ENCODE assay signal across 10 mouse cellular contexts in the genomic region with DNA sequence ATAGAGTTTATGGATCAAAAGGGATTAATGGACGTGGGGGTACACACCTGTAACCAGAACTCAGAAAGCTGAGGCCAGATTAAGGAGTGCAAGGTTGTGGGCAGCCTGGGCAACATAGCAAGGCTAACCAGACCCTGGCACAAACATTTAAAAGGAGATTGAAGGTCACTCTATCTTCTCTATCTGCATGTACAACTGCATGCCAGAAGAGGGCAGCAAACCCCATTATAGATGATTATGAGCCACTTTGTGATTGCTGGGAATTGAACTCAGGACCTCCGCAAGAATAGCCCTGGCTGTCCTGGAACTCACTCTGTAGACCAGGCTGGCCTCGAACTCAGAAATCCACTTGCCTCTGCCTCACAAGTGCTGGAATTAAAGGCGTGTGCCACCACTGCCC. TPM values are rescaled to one million over a fixed set of nuclear protein-coding genes. Genes with fewer than 3 reads are reported as not detected.
DNase-seq lines count a peak whose midpoint lies in the region; ATAC-seq and TF ChIP-seq lines count a peak whose summit lies in the region.
"Had no signal": no experiment of that assay in that cellular context is flagged by ENCODE, and none has a peak within 500 bp of the region (broad histone marks: within the 10 kb centered on the region; RNA-seq: fewer than 3 reads in every experiment).

No protein-coding gene starts in this region.

- DNase-seq in forebrain, embryonic 14.5 days (ENCODE audit: low spot score), result peak; percentile 7
- no peak for DNase-seq in forebrain, embryonic 11.5 days (ENCODE audit: low spot score)
- peak; percentile 69 for DNase-seq in midbrain, embryonic 11.5 days (ENCODE audit: low spot score, missing footprints)
- DNase-seq in c-Kit-positive CD71-positive TER-119-positive erythroid progenitor cells, embryonic 14.5 days (ENCODE audit: low spot score), result peak; percentile 31
- no peak for DNase-seq in adipocyte (ENCODE audit: low spot score)
- no peak for DNase-seq in urinary bladder, postnatal 36 days (ENCODE audit: low spot score in 2 of 2)
- DNase-seq: left cerebral cortex, postnatal 4 days had no signal

- H3K36me3 ChIP-seq in forebrain, embryonic 14.5 days (ENCODE audit: control insufficient read depth, insufficient read depth, low read length), result no peaks in the 10 kb centered on the region
- H3K36me3 ChIP-seq in forebrain, embryonic 11.5 days (ENCODE audit: control insufficient read depth, insufficient read depth, low read length), result no peaks in the 10 kb centered on the region
- no peaks in the 10 kb centered on the region for H3K36me3 ChIP-seq in midbrain, embryonic 11.5 days (ENCODE audit: control insufficient read depth, insufficient read depth, low read length)
- H3K36me3 ChIP-seq in midbrain, embryonic 16.5 days (ENCODE audit: control insufficient read depth, insufficient read depth, low read length), result no peaks in the 10 kb centered on the region
- no peaks in the 10 kb centered on the region for H3K36me3 ChIP-seq in small intestine, adult 2 months (ENCODE audit: control insufficient read depth, insufficient read depth, low read length)

- H3K4me1 ChIP-seq in forebrain, embryonic 14.5 days (ENCODE audit: control insufficient read depth, insufficient read depth, low read length), result no peaks in the 10 kb centered on the region
- no peaks in the 10 kb centered on the region for H3K4me1 ChIP-seq in forebrain, embryonic 11.5 days (replicated peaks; ENCODE audit: control insufficient read depth, insufficient read depth, low read length)
- H3K4me1 ChIP-seq in midbrain, embryonic 11.5 days (ENCODE audit: control insufficient read depth, insufficient read depth, low read length), result no peaks in the 10 kb centered on the region
- H3K4me1 ChIP-seq in midbrain, embryonic 16.5 days (ENCODE audit: control insufficient read depth, insufficient read depth, low read length), result no peaks in the 10 kb centered on the region
- no peaks in the 10 kb centered on the region for H3K4me1 ChIP-seq in small intestine, adult 2 months (ENCODE audit: control insufficient read depth, insufficient read depth, insufficient read length, low read length)

- peak; percentile 41; the same call in 1 of the 2 replicates for TF ChIP-seq CTCF in small intestine, adult 2 months (IDR thresholded peaks at IDR 0.05; ENCODE audit: extremely low read depth, insufficient read length, insufficient replicate concordance, low read depth, low read length)

- no peaks in the 10 kb centered on the region for H3K27me3 ChIP-seq in forebrain, embryonic 14.5 days (replicated peaks; ENCODE audit: control insufficient read depth, insufficient read depth, low read length)
- no peaks in the 10 kb centered on the region for H3K27me3 ChIP-seq in forebrain, embryonic 11.5 days (ENCODE audit: control insufficient read depth, insufficient read depth, low read length)
- H3K27me3 ChIP-seq in midbrain, embryonic 11.5 days (ENCODE audit: control insufficient read depth, insufficient read depth, low read length), result no peaks in the 10 kb centered on the region
- H3K27me3 ChIP-seq in midbrain, embryonic 16.5 days (ENCODE audit: control insufficient read depth, insufficient read depth, low read depth, low read length), result no peaks in the 10 kb centered on the region
- no peaks in the 10 kb centered on the region for H3K27me3 ChIP-seq in small intestine, adult 2 months (ENCODE audit: control insufficient read depth, insufficient read depth, low read length)

- ATAC-seq in forebrain, embryonic 14.5 days, result no peak
- ATAC-seq in forebrain, embryonic 11.5 days (replicated peaks; ENCODE audit: low FRiP score), result no peak
- ATAC-seq in midbrain, embryonic 11.5 days (ENCODE audit: low FRiP score), result no peak
- no peak for ATAC-seq in midbrain, embryonic 16.5 days
- ATAC-seq: activated CD4-positive, CD25-positive, alpha-beta regulatory T cell, adult 4 months had no signal

- H3K4me3 ChIP-seq in forebrain, embryonic 14.5 days (ENCODE audit: low read depth, low read length), result no peak overlapping the region
- no peak overlapping the region for H3K4me3 ChIP-seq in forebrain, embryonic 11.5 days (ENCODE audit: low read depth, low read length)
- H3K4me3 ChIP-seq in midbrain, embryonic 11.5 days (ENCODE audit: low read depth, low read length), result no peak overlapping the region
- no peak overlapping the region for H3K4me3 ChIP-seq in midbrain, embryonic 16.5 days (ENCODE audit: low read depth, low read length)
- H3K4me3 ChIP-seq in small intestine, adult 2 months (ENCODE audit: low read depth, low read length), result no peak overlapping the region

- no peak overlapping the region for H3K9ac ChIP-seq in forebrain, embryonic 14.5 days (ENCODE audit: low read length)
- H3K9ac ChIP-seq in forebrain, embryonic 11.5 days (ENCODE audit: low read length), result no peak overlapping the region
- no peak overlapping the region for H3K9ac ChIP-seq in midbrain, embryonic 11.5 days (ENCODE audit: low read length)
- no peak overlapping the region for H3K9ac ChIP-seq in midbrain, embryonic 16.5 days (ENCODE audit: low read depth, low read length)

- WGBS in forebrain, embryonic 14.5 days, result 60% methylated on average over 4 of the region's 4 CpGs
- WGBS in forebrain, embryonic 11.5 days, result 68% methylated on average over 4 of the region's 4 CpGs
- 47% methylated on average over 4 of the region's 4 CpGs for WGBS in midbrain, embryonic 11.5 days
- 64% methylated on average over 4 of the region's 4 CpGs for WGBS in midbrain, embryonic 16.5 days
- 73% methylated on average over 4 of the region's 4 CpGs for WGBS in small intestine, adult 2 months

- no peaks in the 10 kb centered on the region for H3K9me3 ChIP-seq in forebrain, embryonic 14.5 days (replicated peaks; ENCODE audit: control insufficient read depth, low read length)
- H3K9me3 ChIP-seq in forebrain, embryonic 11.5 days (ENCODE audit: control insufficient read depth, low read length), result no peaks in the 10 kb centered on the region
- no peaks in the 10 kb centered on the region for H3K9me3 ChIP-seq in midbrain, embryonic 11.5 days (ENCODE audit: control insufficient read depth, low read length)
- H3K9me3 ChIP-seq in midbrain, embryonic 16.5 days (replicated peaks; ENCODE audit: control insufficient read depth, low read length, poor library complexity, severe bottlenecking), result no peaks in the 10 kb centered on the region

- H3K27ac ChIP-seq in forebrain, embryonic 14.5 days (ENCODE audit: low read depth, low read length), result no peak overlapping the region
- H3K27ac ChIP-seq in forebrain, embryonic 11.5 days (ENCODE audit: low read depth, low read length), result no peak overlapping the region
- H3K27ac ChIP-seq in midbrain, embryonic 11.5 days (ENCODE audit: low read depth, low read length), result no peak overlapping the region
- no peak overlapping the region for H3K27ac ChIP-seq in midbrain, embryonic 16.5 days (ENCODE audit: low read length)
- H3K27ac ChIP-seq in small intestine, adult 2 months (ENCODE audit: insufficient read depth, low read depth, low read length), result no peak overlapping the region

- H3K4me2 ChIP-seq in forebrain, embryonic 14.5 days (ENCODE audit: low read length), result no peak overlapping the region
- no peak overlapping the region for H3K4me2 ChIP-seq in forebrain, embryonic 11.5 days (ENCODE audit: low read depth, low read length, severe bottlenecking)
- no peak overlapping the region for H3K4me2 ChIP-seq in midbrain, embryonic 11.5 days
- H3K4me2 ChIP-seq in midbrain, embryonic 16.5 days (ENCODE audit: low read length), result no peak overlapping the region

- TF ChIP-seq POLR2A in small intestine, adult 2 months (IDR thresholded peaks at IDR 0.05; ENCODE audit: low read depth, low read length), result no peak

RNA-seq across cellular contexts. Expression of gene Nup85, which starts 11.5 kb away (rescaled TPM):
- 117 and 122 TPM in 2 replicates for polyA plus RNA-seq in forebrain, embryonic 14.5 days (2014; fragmentation: Nextera tagmentation; extraction: Ambion mirVana)
- 236 and 245 TPM in 2 replicates for polyA plus RNA-seq in forebrain, embryonic 11.5 days (2014; fragmentation: Nextera tagmentation; extraction: Ambion mirVana)
- 195 and 197 TPM in 2 replicates for polyA plus RNA-seq in midbrain, embryonic 11.5 days (2014; fragmentation: Nextera tagmentation; extraction: Ambion mirVana)
- 103 and 106 TPM in 2 replicates for polyA plus RNA-seq in midbrain, embryonic 16.5 days (2015; fragmentation: Nextera tagmentation; extraction: Ambion mirVana)
- 12.6 and 16.8 TPM in 2 replicates for polyA plus RNA-seq in small intestine, adult 2 months (2012; rRNA removed)

RNA-seq across cellular contexts. Expression of gene Sumo2, which starts 16.7 kb away (rescaled TPM):
- polyA plus RNA-seq in forebrain, embryonic 14.5 days (2014; fragmentation: Nextera tagmentation; extraction: Ambion mirVana), result 1,356 and 1,420 TPM in 2 replicates
- polyA plus RNA-seq in forebrain, embryonic 11.5 days (2014; fragmentation: Nextera tagmentation; extraction: Ambion mirVana), result 1,384 and 1,509 TPM in 2 replicates
- 1,615 and 1,739 TPM in 2 replicates for polyA plus RNA-seq in midbrain, embryonic 11.5 days (2014; fragmentation: Nextera tagmentation; extraction: Ambion mirVana)
- 1,000 and 1,072 TPM in 2 replicates for polyA plus RNA-seq in midbrain, embryonic 16.5 days (2015; fragmentation: Nextera tagmentation; extraction: Ambion mirVana)
- 3.6 and 7.0 TPM in 2 replicates for polyA plus RNA-seq in small intestine, adult 2 months (2012; rRNA removed)

RNA-seq across cellular contexts. Expression of gene Jpt1, which starts 38.6 kb away (rescaled TPM):
- 2,151 and 2,168 TPM in 2 replicates for polyA plus RNA-seq in forebrain, embryonic 14.5 days (2014; fragmentation: Nextera tagmentation; extraction: Ambion mirVana)
- 961 and 989 TPM in 2 replicates for polyA plus RNA-seq in forebrain, embryonic 11.5 days (2014; fragmentation: Nextera tagmentation; extraction: Ambion mirVana)
- 954 and 958 TPM in 2 replicates for polyA plus RNA-seq in midbrain, embryonic 11.5 days (2014; fragmentation: Nextera tagmentation; extraction: Ambion mirVana)
- 1,597 and 1,674 TPM in 2 replicates for polyA plus RNA-seq in midbrain, embryonic 16.5 days (2015; fragmentation: Nextera tagmentation; extraction: Ambion mirVana)
- polyA plus RNA-seq in small intestine, adult 2 months (2012; rRNA removed), result 210 and 430 TPM in 2 replicates

RNA-seq across cellular contexts. Expression of gene Mrps7, which starts 50.9 kb away (rescaled TPM):
- polyA plus RNA-seq in forebrain, embryonic 14.5 days (2014; fragmentation: Nextera tagmentation; extraction: Ambion mirVana), result 72.1 and 81.5 TPM in 2 replicates
- 93.9 and 95.3 TPM in 2 replicates for polyA plus RNA-seq in forebrain, embryonic 11.5 days (2014; fragmentation: Nextera tagmentation; extraction: Ambion mirVana)
- polyA plus RNA-seq in midbrain, embryonic 11.5 days (2014; fragmentation: Nextera tagmentation; extraction: Ambion mirVana), result 105 TPM in 2 replicates
- polyA plus RNA-seq in midbrain, embryonic 16.5 days (2015; fragmentation: Nextera tagmentation; extraction: Ambion mirVana), result 75.6 and 77.0 TPM in 2 replicates
- polyA plus RNA-seq in small intestine, adult 2 months (2012; rRNA removed), result 11.8 and 13.3 TPM in 2 replicates

RNA-seq across cellular contexts. Expression of gene Gga3, which starts 51.1 kb away (rescaled TPM):
- 18.1 and 22.7 TPM in 2 replicates for polyA plus RNA-seq in forebrain, embryonic 14.5 days (2014; fragmentation: Nextera tagmentation; extraction: Ambion mirVana)
- polyA plus RNA-seq in forebrain, embryonic 11.5 days (2014; fragmentation: Nextera tagmentation; extraction: Ambion mirVana), result 36.5 and 37.1 TPM in 2 replicates
- 18.7 and 25.1 TPM in 2 replicates for polyA plus RNA-seq in midbrain, embryonic 11.5 days (2014; fragmentation: Nextera tagmentation; extraction: Ambion mirVana)
- 34.7 and 37.5 TPM in 2 replicates for polyA plus RNA-seq in midbrain, embryonic 16.5 days (2015; fragmentation: Nextera tagmentation; extraction: Ambion mirVana)
- 12.6 and 14.7 TPM in 2 replicates for polyA plus RNA-seq in small intestine, adult 2 months (2012; rRNA removed)

Comparison
In these comparisons a context has a peak if more than half of its experiments do, and no peak if none do; other contexts are left out.
1. DNase-seq: peak in forebrain, embryonic 14.5 days (single experiment), midbrain, embryonic 11.5 days (single experiment) and c-Kit-positive CD71-positive TER-119-positive erythroid progenitor cells, embryonic 14.5 days (single experiment); none in forebrain, embryonic 11.5 days (single experiment), adipocyte (single experiment) and urinary bladder, postnatal 36 days (0 of 2).
2. RNA of gene Sumo2, which starts 16.7 kb away (polyA plus RNA-seq): 1,615 to 1,739 TPM in midbrain, embryonic 11.5 days, 1,384 to 1,509 TPM in forebrain, embryonic 11.5 days, 1,356 to 1,420 TPM in forebrain, embryonic 14.5 days and 1,000 to 1,072 TPM in midbrain, embryonic 16.5 days; 3.6 to 7.0 TPM in small intestine, adult 2 months; every median in the first group is over 100 times any median in the second.